Mouse (Mus musculus): ENCODE data around the gene Taf9. TPM values are rescaled to one million over a fixed set of nuclear protein-coding genes. Genes with fewer than 3 reads are reported as not detected.

The Taf9 gene
- 20.0 and 23.1 TPM in 2 replicates for polyA plus RNA-seq (2016; fragmentation: Nextera tagmentation; extraction: Ambion mirVana)

GRCm38 (mm10) chr13:100651439-100652186 is at the start of gene Taf9:
Taf9 (plus strand) TSS chr13:100651579.
- peaks cover 13% of the 10 kb centered on the region for H3K4me1 ChIP-seq
- under 1% methylated on average over 62 of the region's 63 CpGs for WGBS
- peak within 1 kb of the TSS; percentile 100 for H3K27ac ChIP-seq (replicated peaks)

GRCm38 (mm10) chr13:100602239-100602902 is 49.0 kb upstream of the Taf9 start:
- Histone ChIP-seq H3K27me3 (replicated peaks; ENCODE audit: low read depth, poor library complexity, severe bottlenecking) (no peaks in the 10 kb centered on the region), H3K27ac (replicated peaks) (no peak overlapping the region), H3K9me3 (no peaks in the 10 kb centered on the region), H3K36me3 (replicated peaks) (no peaks in the 10 kb centered on the region), H3K4me1 (0 out of 2 replicates have a peak, but pooled peaks cover 3% of the 10 kb centered on the region), H3K4me3 (no peak overlapping the region)
- WGBS: 73% methylated on average over 5 of the region's 5 CpGs
- no peak for DNase-seq (ENCODE audit: low spot score)

More at GRCm38 (mm10) chr13:100651439-100652186, at the start of gene Taf9:
- DNase-seq (ENCODE audit: low spot score): no peak
- Histone ChIP-seq H3K4me3 (peak within 1 kb of the TSS; percentile 97), H3K9me3 (no peaks in the 10 kb centered on the region), H3K27me3 (replicated peaks; ENCODE audit: low read depth, poor library complexity, severe bottlenecking) (no peaks in the 10 kb centered on the region), H3K36me3 (replicated peaks) (peaks cover 40% of the 10 kb centered on the region)

GRCm38 (mm10) chr13:100603031-100603737 is 48.2 kb upstream of the Taf9 start:
- Histone ChIP-seq H3K4me3 (no peak overlapping the region), H3K27me3 (replicated peaks; ENCODE audit: low read depth, poor library complexity, severe bottlenecking) (no peaks in the 10 kb centered on the region), H3K36me3 (replicated peaks) (no peaks in the 10 kb centered on the region), H3K4me1 (0 out of 2 replicates have a peak, but pooled peaks cover 3% of the 10 kb centered on the region), H3K9me3 (no peaks in the 10 kb centered on the region), H3K27ac (replicated peaks) (no peak overlapping the region)
- 87% methylated on average over 10 of the region's 10 CpGs for WGBS
- DNase-seq (ENCODE audit: low spot score): no peak

- DNase-seq (ENCODE audit: low spot score): no peak
- Histone ChIP-seq H3K36me3 (replicated peaks) (no peaks in the 10 kb centered on the region), H3K4me3 (no peak overlapping the region), H3K4me1 (0 out of 2 replicates have a peak, but pooled peaks cover 3% of the 10 kb centered on the region), H3K9me3 (no peaks in the 10 kb centered on the region), H3K27ac (replicated peaks) (no peak overlapping the region), H3K27me3 (replicated peaks; ENCODE audit: low read depth, poor library complexity, severe bottlenecking) (no peaks in the 10 kb centered on the region)
- WGBS: 90% methylated on average over 11 of the region's 11 CpGs
These were observed 47.7 kb upstream of the Taf9 start for GRCm38 (mm10) chr13:100603738-100604095.

- 77% methylated on average over 1 of the region's 1 CpGs for WGBS
- no peak for DNase-seq (ENCODE audit: low spot score)
- no peak overlapping the region for H3K27ac ChIP-seq (replicated peaks)
- H3K36me3 ChIP-seq (replicated peaks): no peaks in the 10 kb centered on the region
- 0 out of 2 replicates have a peak, but pooled peaks cover 3% of the 10 kb centered on the region for H3K4me1 ChIP-seq
- no peak overlapping the region for H3K4me3 ChIP-seq
- H3K27me3 ChIP-seq (replicated peaks; ENCODE audit: low read depth, poor library complexity, severe bottlenecking): no peaks in the 10 kb centered on the region
- H3K9me3 ChIP-seq: no peaks in the 10 kb centered on the region
These were observed 45.5 kb upstream of the Taf9 start for GRCm38 (mm10) chr13:100605845-100606244.

GRCm38 (mm10) chr13:100607756-100608155 is 43.6 kb upstream of the Taf9 start:
- Histone ChIP-seq H3K4me1 (no peaks in the 10 kb centered on the region), H3K4me3 (no peak overlapping the region), H3K36me3 (replicated peaks) (peaks cover 5% of the 10 kb centered on the region; the same call in 1 of the 2 replicates), H3K27me3 (replicated peaks; ENCODE audit: low read depth, poor library complexity, severe bottlenecking) (no peaks in the 10 kb centered on the region), H3K9me3 (no peaks in the 10 kb centered on the region), H3K27ac (replicated peaks) (no peak overlapping the region)
- no peak for DNase-seq (ENCODE audit: low spot score)
- WGBS: 84% methylated on average over 8 of the region's 8 CpGs

GRCm38 (mm10) chr13:100611266-100611665 is 40.1 kb upstream of the Taf9 start:
- WGBS: 93% methylated on average over 13 of the region's 13 CpGs

GRCm38 (mm10) chr13:100612251-100612650 is 39.1 kb upstream of the Taf9 start:
- H3K9me3 ChIP-seq: no peaks in the 10 kb centered on the region
- no peak overlapping the region for H3K4me3 ChIP-seq
- DNase-seq (ENCODE audit: low spot score): no peak
- H3K36me3 ChIP-seq (replicated peaks): peaks cover 6% of the 10 kb centered on the region
- peaks cover 20% of the 10 kb centered on the region for H3K27me3 ChIP-seq (replicated peaks; ENCODE audit: low read depth, poor library complexity, severe bottlenecking)
- H3K4me1 ChIP-seq: peaks cover 8% of the 10 kb centered on the region
- H3K27ac ChIP-seq (replicated peaks): no peak overlapping the region
- 94% methylated on average over 10 of the region's 10 CpGs for WGBS

More at GRCm38 (mm10) chr13:100611266-100611665, 40.1 kb upstream of the Taf9 start:
- Histone ChIP-seq H3K27ac (replicated peaks) (no peak overlapping the region), H3K27me3 (replicated peaks; ENCODE audit: low read depth, poor library complexity, severe bottlenecking) (peaks cover 10% of the 10 kb centered on the region), H3K4me3 (no peak overlapping the region), H3K4me1 (peaks cover 1% of the 10 kb centered on the region), H3K9me3 (no peaks in the 10 kb centered on the region), H3K36me3 (replicated peaks) (peaks cover 5% of the 10 kb centered on the region; the same call in 1 of the 2 replicates)
- no peak for DNase-seq (ENCODE audit: low spot score)

- Histone ChIP-seq H3K27me3 (replicated peaks; ENCODE audit: low read depth, poor library complexity, severe bottlenecking) (peaks cover 26% of the 10 kb centered on the region), H3K9me3 (no peaks in the 10 kb centered on the region), H3K27ac (replicated peaks) (no peak overlapping the region), H3K36me3 (replicated peaks) (peaks cover 13% of the 10 kb centered on the region), H3K4me3 (no peak overlapping the region), H3K4me1 (peaks cover 8% of the 10 kb centered on the region)
- no peak for DNase-seq (ENCODE audit: low spot score)
- 55% methylated on average over 2 of the region's 2 CpGs for WGBS
These were observed 38.5 kb upstream of the Taf9 start for GRCm38 (mm10) chr13:100612903-100613302.

GRCm38 (mm10) chr13:100616181-100617087 is 34.9 kb upstream of the Taf9 start, which contains the start of gene Marveld2:
Marveld2 (minus strand) TSS chr13:100616971.
- Histone ChIP-seq H3K27ac (replicated peaks) (peak within 1 kb of the TSS; percentile 69), H3K27me3 (replicated peaks; ENCODE audit: low read depth, poor library complexity, severe bottlenecking) (peaks cover 27% of the 10 kb centered on the region), H3K4me3 (peak within 1 kb of the TSS; percentile 75), H3K9me3 (no peaks in the 10 kb centered on the region), H3K4me1 (peaks cover 8% of the 10 kb centered on the region), H3K36me3 (replicated peaks) (peaks cover 44% of the 10 kb centered on the region)
- WGBS: 2% methylated on average over 77 of the region's 77 CpGs
- peak; percentile 61 for DNase-seq (ENCODE audit: low spot score)

- peaks cover 51% of the 10 kb centered on the region for H3K36me3 ChIP-seq (replicated peaks)
- H3K27me3 ChIP-seq (replicated peaks; ENCODE audit: low read depth, poor library complexity, severe bottlenecking): peaks cover 27% of the 10 kb centered on the region
- no peaks in the 10 kb centered on the region for H3K9me3 ChIP-seq
- H3K4me1 ChIP-seq: peaks cover 8% of the 10 kb centered on the region
- DNase-seq (ENCODE audit: low spot score): no peak
- no peak overlapping the region for H3K4me3 ChIP-seq
- no peak overlapping the region for H3K27ac ChIP-seq (replicated peaks)
- 84% methylated on average over 13 of the region's 13 CpGs for WGBS
These were observed 33.8 kb upstream of the Taf9 start for GRCm38 (mm10) chr13:100617583-100617982.

All from embryonic facial prominence, embryonic 10.5 days (tissue).